Mouse (Mus musculus): ENCODE measurements around the gene Med16.
A peak's percentile ranks its signal among the peaks of the same experiment; 100 is the strongest.
"Not testable (repeated sequence)": the region's sequence is repeated elsewhere in the genome, so short reads cannot be mapped to it uniquely, and the experiment has no call there.

Gene Med16

DNA sequence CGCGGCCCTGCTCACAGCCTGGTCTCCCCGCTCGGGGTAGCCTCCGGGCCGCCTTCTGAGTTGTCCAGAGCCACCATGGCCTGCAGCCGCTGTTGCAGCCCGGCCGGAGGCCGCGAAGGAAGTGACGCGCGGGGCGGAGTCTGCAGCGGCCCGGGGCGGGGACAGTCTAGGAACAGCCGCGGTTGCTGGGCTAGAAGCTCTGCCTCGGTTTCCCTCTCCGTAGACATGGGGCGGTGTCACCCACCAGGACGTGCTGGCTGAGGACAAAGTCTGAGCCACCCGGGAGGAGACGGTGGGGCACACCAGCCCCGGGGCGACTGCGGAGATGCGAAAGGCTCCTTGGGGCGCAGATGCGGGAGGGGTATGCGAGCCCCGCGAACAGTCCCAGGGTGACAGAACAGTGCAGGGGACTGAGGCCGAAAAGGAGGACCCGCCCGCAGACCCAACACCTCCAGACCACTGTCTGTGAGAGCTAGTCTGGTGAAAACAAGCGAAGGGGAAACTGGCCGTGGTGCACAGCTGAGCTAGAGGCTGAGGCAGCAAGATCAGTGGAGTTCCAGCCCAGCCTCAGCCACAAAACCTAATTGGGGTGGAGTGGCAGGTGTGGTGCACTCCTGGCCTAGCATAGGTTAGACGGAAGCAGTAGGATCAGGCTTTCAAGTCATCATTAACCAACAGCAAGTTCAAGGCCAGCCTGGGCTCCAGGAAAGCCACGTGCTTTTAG, 8.2 kb upstream of the Med16 start, which contains the start of gene Kiss1r:
Kiss1r (plus strand) TSS at position 164 of the 724 bp plus-strand sequence.
- peak; percentile 87 to 89 for DNase-seq

- DNase-seq: no peak
These were observed 7.4 kb upstream of the Med16 start for GRCm38 (mm10) chr10:79916081-79916480.

DNA sequence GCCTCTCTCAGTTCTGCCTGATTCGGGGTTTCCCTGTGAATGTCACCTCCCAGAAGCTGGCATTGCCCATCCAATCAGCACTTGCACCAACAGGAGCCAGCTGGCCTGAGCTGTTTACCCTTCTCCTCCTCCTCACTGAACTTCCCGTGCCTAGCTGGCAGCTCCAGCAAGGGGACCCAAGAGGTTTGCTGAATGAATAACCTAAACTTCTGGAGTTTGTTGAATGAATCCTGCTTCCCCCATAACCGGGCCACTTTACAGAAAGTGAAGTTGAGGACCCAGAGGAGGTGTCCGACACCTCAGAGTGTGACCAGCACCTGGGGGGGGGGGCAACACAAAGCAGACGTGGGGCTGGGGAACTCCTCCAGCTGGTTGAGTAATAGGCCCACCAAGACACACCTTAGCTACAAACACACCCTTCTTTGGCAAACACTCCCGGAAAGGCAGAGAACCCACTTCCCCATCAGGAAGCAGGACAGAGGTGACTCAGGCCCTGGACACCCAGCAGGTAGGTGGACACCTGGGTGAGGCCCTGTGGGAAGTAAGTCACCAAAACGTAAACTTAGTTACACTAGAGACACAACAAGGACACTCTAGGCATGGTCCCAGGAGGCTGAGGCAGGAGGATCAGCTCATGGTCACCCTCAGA, 6.3 kb upstream of the Med16 start:
- no peak for DNase-seq

- no peak for DNase-seq
These were observed 5.6 kb upstream of the Med16 start for GRCm38 (mm10) chr10:79914131-79914947.

DNA sequence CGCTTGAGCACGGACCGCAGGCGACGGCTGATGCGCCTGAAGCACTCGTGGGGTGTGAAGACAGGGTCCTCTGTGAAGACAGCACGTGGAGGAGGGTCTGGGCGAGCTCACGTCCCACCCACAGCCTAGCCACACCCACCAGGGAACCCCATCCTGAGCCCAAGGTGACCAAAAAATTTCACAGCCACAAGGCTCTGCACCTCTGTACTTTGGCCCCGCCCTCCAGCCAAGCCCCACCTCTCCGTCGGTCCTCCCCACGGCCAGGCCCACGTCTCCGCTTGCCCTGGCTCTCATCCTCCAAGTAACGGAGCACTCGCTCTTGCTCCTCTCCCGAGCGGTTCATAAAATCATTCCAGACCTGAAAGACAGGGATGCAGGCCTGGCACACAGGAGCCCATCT, 3.7 kb upstream of the Med16 start:
- DNase-seq: no peak

DNA sequence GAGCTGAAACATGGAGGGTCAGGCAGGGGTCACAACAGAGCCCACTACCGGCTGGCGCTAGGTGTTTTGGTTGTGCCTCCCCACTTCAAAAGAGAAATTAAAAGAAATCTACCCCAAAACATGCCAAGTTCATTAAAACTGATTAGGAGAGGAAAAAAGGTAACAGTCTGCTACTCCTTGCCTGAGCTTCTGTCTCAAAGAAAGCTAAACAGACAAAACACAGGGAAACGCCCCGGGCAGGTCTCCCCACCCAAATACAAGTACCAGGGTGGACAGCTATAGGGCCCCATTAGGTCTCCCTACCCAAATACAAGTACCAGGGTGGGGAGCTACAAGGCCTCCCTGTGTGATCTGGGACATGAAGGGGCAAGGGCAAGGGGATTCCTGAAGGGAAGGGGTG, 1.8 kb upstream of the Med16 start, which contains the start of gene Gm26602:
Gm26602 (plus strand) TSS at position 301 of the 400 bp plus-strand sequence.
- no peak for DNase-seq

- DNase-seq: no peak
These were observed 584 bp upstream of the Med16 start for GRCm38 (mm10) chr10:79909092-79909922.

- DNase-seq: no peak
These were observed 1.3 kb downstream of the Med16 start for GRCm38 (mm10) chr10:79907415-79907814.

DNA sequence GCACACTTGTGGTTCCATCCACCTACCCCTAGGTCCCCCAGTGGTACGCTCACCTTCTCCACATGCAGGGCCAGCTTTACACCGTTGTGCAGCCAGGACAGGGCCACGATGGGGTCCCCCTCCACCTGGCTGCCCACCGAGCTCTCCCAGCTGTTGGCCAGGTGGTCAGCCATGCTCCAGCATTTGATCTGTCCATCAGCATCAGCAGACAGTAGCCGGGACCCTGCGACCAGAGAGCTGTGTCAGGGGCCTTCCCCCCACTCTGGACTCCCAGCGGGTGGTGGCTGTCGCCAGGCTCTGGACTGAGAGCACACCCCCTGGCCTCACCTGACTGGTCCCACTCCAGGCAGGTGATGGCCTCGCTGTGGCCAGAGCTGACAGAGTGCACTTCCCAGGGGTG, 2.0 kb downstream of the Med16 start:
- no peak for DNase-seq

- DNase-seq: no peak
These were observed 7.7 kb downstream of the Med16 start for GRCm38 (mm10) chr10:79900951-79901410.

GRCm38 (mm10) chr10:79897316-79898245, 11.1 kb downstream of the Med16 start:
- DNase-seq: no peak

- no peak for DNase-seq
These were observed 11.9 kb downstream of the Med16 start for GRCm38 (mm10) chr10:79896814-79897213.

DNA sequence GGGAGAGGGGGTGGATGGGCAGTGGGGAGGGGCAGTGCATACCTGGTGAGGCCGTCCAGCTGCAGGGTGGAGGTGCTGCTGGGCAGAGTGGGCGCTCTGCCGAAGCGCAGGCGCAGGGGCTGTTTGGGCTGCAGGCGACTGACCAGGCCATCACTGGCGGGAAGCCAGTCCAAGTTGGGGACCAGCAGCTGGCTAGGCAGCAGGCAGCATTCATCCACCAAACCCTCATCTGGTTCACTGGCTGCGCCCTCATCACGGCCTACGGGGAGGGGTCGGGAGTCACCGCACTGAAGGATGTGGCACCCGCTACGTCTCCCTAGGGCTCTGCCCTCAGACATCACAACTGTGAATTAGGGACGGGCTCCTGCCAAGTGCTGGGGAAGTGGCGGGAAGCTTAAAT, 12.4 kb downstream of the Med16 start:
- no peak for DNase-seq

DNA sequence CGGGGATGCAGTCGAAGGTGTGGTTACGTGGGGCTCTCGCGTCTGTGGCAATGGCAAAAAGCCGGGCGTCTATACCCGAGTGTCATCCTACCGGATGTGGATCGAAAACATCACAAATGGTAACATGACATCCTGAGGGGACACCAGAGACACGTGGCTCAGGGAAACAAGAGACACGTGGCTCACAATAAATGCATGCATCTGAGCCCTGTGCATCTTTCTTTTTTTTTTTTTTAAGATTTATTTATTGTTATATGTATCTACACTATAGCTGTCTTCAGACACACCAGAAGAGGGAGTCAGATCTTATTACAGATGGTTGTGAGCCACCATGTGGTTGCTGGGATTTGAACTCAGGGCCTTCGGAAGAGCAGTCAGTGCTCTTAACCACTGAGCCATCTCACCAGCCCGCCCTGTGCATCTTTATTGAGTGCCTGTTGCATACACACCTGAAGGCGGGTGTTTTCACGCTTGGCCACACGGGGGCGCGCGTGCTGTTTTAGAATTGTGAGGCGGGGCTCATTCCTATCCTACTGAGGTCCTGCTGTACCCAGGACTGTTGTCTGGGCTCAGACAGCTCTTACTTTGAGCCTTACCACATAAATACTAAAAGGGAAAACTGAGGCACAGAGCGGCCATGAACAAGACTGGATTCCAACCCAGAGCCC, 16.1 kb downstream of the Med16 start:
- DNase-seq: peak; percentile 82 to 84

DNA sequence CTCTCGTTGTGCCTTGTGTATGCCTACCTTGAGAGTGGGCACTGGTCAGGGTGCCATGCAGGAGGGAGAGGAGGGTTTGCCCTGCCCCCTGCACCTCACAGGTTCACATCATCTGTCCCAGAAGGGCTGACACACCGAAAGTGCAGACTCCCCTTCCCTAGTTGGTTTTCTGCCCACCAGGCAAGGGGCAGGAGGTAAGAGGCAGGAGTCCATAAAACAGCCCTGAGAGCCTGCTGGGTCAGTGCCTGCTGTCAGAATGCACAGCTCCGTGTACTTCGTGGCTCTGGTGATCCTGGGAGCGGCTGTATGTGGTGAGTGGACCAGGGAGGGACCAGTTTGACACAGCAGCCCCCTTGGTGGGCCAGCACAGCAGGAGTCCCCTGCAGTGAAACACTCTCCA, 18.1 kb downstream of the Med16 start, which contains the start of gene Cfd:
Cfd (plus strand) TSS at position 184 of the 400 bp plus-strand sequence.
- DNase-seq: no peak

- DNase-seq: no peak
These were observed 19.3 kb downstream of the Med16 start for GRCm38 (mm10) chr10:79889386-79889785.

GRCm38 (mm10) chr10:79886611-79887010, 22.1 kb downstream of the Med16 start:
- DNase-seq: no peak

DNA sequence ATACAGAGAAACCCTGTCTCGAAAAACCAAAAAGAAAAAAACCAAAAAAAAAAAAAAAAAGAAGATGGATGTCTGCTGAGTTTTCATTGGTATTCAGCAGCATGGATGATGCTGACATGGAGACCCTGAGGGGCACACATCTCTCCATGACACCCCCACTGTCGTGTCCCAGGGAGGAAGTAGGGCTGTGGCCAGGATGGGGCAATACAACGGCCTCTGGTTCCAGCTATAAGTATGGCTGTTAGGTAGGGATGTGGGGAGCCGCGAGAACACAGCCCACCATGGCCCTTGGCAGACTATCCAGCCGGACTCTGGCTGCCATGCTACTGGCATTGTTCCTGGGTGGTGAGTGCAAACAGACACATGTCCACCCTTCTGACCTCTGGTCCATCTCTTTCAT, 22.7 kb downstream of the Med16 start, which contains the start of gene Elane:
Elane (plus strand) TSS at position 194 of the 400 bp plus-strand sequence.
- no peak for DNase-seq

DNA sequence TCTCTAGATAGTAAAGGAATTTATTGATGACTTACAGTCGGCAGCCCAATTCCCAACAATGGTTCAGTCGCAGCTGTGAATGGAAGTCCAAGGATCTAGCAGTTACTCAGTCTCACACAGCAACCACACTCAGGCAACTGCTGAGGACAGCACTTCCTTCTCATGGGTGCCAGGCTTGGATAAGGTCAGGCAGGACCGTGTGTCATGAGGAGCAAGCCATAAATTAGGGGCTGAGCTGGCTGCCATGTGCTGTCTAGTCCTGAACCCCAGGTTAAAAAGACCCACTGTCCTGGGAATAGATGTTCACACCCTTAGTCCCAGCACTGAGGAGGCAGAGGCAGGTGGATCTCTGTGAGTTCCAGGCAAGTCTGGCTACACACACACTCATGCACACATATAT, 23.8 kb downstream of the Med16 start:
- DNase-seq: not testable (repeated sequence)

- no peak for DNase-seq
These were observed 24.3 kb downstream of the Med16 start for GRCm38 (mm10) chr10:79884446-79884845.

All from thymus, postnatal 36 days (tissue).